Mouse (Mus musculus): ENCODE data around the gene Wnt10a. TPM values are rescaled to one million over a fixed set of nuclear protein-coding genes. Genes with fewer than 3 reads are reported as not detected.

The Wnt10a gene
- total and polyA plus RNA-seq, 2 experiments from 2014 or later, result not detected

DNA sequence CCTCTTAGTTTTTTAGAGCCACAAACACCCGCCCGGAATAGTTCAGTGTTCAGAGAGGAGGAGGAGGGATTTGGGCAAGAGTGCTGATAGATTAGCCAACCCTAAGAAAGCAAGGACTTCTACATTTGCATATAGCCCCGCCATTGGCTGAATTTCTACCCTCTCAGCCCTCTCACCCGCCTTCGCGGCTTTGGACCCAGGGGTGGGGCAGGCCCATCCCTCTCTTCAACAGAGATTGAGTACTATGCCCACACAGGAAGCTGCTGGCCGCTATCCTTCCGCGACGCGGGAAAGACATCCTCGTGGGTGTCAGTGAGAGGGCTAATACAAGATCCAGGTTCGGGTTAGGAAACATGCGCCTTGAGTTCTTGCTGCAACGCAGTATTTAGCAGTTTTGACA is 18.2 kb upstream of the Wnt10a start:
- no peak overlapping the region for H3K27ac ChIP-seq (ENCODE audit: low read depth)
- peak overlapping the region; percentile 53 for H3K4me3 ChIP-seq (ENCODE audit: low read depth, low read length)
- no peaks in the 10 kb centered on the region for H3K9me3 ChIP-seq (replicated peaks; ENCODE audit: control insufficient read depth, low read length)
- H3K4me1 ChIP-seq (ENCODE audit: control insufficient read depth, insufficient read depth), result peaks cover 17% of the 10 kb centered on the region
- H3K4me2 ChIP-seq (ENCODE audit: low read depth, low read length), result peak overlapping the region; percentile 96
- no peak overlapping the region for H3K9ac ChIP-seq (replicated peaks; ENCODE audit: low read depth, low read length)
- ATAC-seq (ENCODE audit: insufficient read depth, low read depth), result peak; percentile 89
- no peaks in the 10 kb centered on the region for H3K36me3 ChIP-seq (replicated peaks; ENCODE audit: control insufficient read depth, insufficient read depth, low read length)
- WGBS, result 2% methylated on average over 15 of the region's 15 CpGs
- H3K27me3 ChIP-seq (ENCODE audit: control insufficient read depth, insufficient read depth, low read length), result peaks cover 71% of the 10 kb centered on the region
- DNase-seq (ENCODE audit: low spot score), result peak; percentile 87
- TF ChIP-seq CTCF (IDR thresholded peaks at IDR 0.05; ENCODE audit: low read depth), result no peak
- TF ChIP-seq EP300 (IDR thresholded peaks at IDR 0.05; ENCODE audit: low read depth), result no peak

DNA sequence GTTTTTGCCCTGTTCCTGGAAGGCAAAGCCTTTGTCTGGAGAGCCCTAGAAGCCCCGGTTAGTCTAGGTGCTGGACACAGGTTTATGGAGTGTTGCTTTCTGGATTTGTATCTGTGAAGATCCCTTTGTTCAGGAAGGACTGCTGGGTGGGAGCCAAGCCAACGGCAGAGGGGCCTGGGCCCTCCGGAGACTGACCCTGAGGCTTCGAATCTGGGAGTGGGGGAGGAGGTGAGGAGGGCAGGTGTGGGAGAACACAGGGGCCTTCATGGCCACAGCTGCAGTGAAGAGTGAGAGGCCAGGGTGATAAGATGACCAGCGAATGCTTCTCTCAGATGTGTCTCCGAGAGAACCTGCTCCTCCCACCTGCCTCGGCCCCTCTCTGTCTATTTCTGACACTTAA is 17.3 kb upstream of the Wnt10a start:
- ATAC-seq (ENCODE audit: insufficient read depth, low read depth) (no peak), DNase-seq (ENCODE audit: low spot score) (no peak)
- Histone ChIP-seq H3K4me3 (ENCODE audit: low read depth, low read length) (no peak overlapping the region), H3K4me1 (ENCODE audit: control insufficient read depth, insufficient read depth) (peaks cover 17% of the 10 kb centered on the region), H3K27me3 (ENCODE audit: control insufficient read depth, insufficient read depth, low read length) (peaks cover 71% of the 10 kb centered on the region), H3K4me2 (ENCODE audit: low read depth, low read length) (no peak overlapping the region), H3K9me3 (replicated peaks; ENCODE audit: control insufficient read depth, low read length) (no peaks in the 10 kb centered on the region), H3K27ac (ENCODE audit: low read depth) (no peak overlapping the region), H3K36me3 (replicated peaks; ENCODE audit: control insufficient read depth, insufficient read depth, low read length) (no peaks in the 10 kb centered on the region), H3K9ac (replicated peaks; ENCODE audit: low read depth, low read length) (no peak overlapping the region)
- no peak for TF ChIP-seq EP300 (IDR thresholded peaks at IDR 0.05; ENCODE audit: low read depth)
- no peak for TF ChIP-seq CTCF (IDR thresholded peaks at IDR 0.05; ENCODE audit: low read depth)
- 24% methylated on average over 7 of the region's 7 CpGs for WGBS

DNA sequence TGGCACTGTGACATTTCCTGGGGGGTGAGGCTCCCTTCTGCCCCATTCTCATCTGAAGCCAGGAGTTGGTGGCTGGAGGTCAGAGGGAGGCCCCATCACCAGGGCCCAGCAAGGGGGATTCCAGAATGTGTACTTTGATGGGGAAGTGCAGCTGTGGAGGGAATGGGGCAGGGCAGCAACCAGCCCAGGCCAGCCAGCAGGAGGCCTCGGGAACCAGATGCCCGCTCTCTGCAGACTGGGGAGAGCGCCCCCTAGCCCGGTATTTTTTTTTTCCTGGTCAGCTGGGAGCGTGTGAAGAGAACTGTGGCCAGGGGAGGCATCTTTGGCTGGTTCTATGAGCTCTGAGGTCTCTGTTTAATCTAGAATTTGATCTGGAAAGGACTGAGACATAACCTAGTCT is 15.5 kb upstream of the Wnt10a start:
- Histone ChIP-seq H3K4me2 (ENCODE audit: low read depth, low read length) (no peak overlapping the region), H3K27ac (ENCODE audit: low read depth) (no peak overlapping the region), H3K4me3 (ENCODE audit: low read depth, low read length) (no peak overlapping the region), H3K27me3 (ENCODE audit: control insufficient read depth, insufficient read depth, low read length) (peaks cover 63% of the 10 kb centered on the region), H3K9ac (replicated peaks; ENCODE audit: low read depth, low read length) (no peak overlapping the region), H3K4me1 (ENCODE audit: control insufficient read depth, insufficient read depth) (peaks cover 17% of the 10 kb centered on the region), H3K36me3 (replicated peaks; ENCODE audit: control insufficient read depth, insufficient read depth, low read length) (no peaks in the 10 kb centered on the region), H3K9me3 (replicated peaks; ENCODE audit: control insufficient read depth, low read length) (no peaks in the 10 kb centered on the region)
- TF ChIP-seq CTCF (IDR thresholded peaks at IDR 0.05; ENCODE audit: low read depth) (peak; percentile 5; the same call in 1 of the 2 replicates), EP300 (IDR thresholded peaks at IDR 0.05; ENCODE audit: low read depth) (no peak)
- no peak for DNase-seq (ENCODE audit: low spot score)
- ATAC-seq (ENCODE audit: insufficient read depth, low read depth), result no peak
- WGBS, result 11% methylated on average over 5 of the region's 5 CpGs

DNA sequence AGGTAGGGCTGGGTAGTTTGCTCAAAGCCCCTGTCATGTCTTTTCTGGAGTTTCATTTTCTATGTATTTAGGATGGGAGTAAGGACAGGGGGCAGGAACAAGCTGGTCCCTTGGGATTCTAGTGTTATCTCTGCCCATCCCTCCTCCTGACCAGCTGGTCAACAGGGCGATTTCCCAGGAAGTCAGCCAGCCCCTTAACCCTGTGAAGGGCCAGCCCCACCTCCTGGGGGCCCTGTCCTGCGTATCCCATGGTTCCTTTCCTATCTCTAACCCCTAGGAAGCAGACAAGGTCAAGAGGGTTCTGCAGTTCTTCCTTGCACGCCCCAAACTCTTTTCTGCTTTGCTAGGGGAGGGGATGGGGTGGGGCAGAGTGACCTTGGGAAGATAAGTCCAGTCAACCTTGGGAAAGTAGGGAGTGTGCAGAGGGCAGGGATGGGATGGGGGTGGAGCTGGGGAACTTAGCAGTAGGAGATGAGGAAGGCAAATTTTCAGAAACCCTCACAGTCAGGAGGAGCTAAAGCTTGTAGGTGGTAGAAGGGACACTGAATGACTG is 12.3 kb upstream of the Wnt10a start:
- Histone ChIP-seq H3K4me3 (ENCODE audit: low read depth, low read length) (no peak overlapping the region), H3K9ac (replicated peaks; ENCODE audit: low read depth, low read length) (no peak overlapping the region), H3K36me3 (replicated peaks; ENCODE audit: control insufficient read depth, insufficient read depth, low read length) (no peaks in the 10 kb centered on the region), H3K4me1 (ENCODE audit: control insufficient read depth, insufficient read depth) (no peaks in the 10 kb centered on the region; the same call in 1 of the 2 replicates), H3K9me3 (replicated peaks; ENCODE audit: control insufficient read depth, low read length) (no peaks in the 10 kb centered on the region), H3K27me3 (ENCODE audit: control insufficient read depth, insufficient read depth, low read length) (peaks cover 65% of the 10 kb centered on the region), H3K27ac (ENCODE audit: low read depth) (no peak overlapping the region), H3K4me2 (ENCODE audit: low read depth, low read length) (no peak overlapping the region)
- DNase-seq (ENCODE audit: low spot score) (no peak), ATAC-seq (ENCODE audit: insufficient read depth, low read depth) (no peak)
- WGBS, result 30% methylated on average over 3 of the region's 3 CpGs
- no peak for TF ChIP-seq CTCF (IDR thresholded peaks at IDR 0.05; ENCODE audit: low read depth)
- TF ChIP-seq EP300 (IDR thresholded peaks at IDR 0.05; ENCODE audit: low read depth), result no peak

DNA sequence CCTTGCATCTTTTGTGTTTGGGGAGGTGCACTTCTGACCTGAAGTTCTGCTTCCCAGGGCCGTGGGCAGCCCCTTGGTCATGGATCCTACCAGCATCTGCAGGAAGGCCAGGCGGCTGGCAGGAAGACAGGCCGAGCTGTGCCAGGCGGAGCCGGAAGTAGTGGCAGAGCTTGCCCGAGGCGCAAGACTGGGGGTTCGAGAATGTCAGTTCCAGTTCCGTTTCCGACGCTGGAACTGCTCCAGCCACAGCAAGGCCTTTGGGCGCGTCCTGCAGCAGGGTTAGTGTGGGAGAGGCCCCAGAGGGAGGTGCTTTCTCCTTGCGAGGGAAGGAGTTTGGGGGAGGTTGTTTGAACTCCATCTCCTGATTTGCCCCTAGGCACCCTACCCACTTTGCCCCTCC is 9.3 kb upstream of the Wnt10a start:
- H3K27ac ChIP-seq (ENCODE audit: low read depth), result no peak overlapping the region
- TF ChIP-seq CTCF (IDR thresholded peaks at IDR 0.05; ENCODE audit: low read depth), result no peak
- H3K9ac ChIP-seq (replicated peaks; ENCODE audit: low read depth, low read length), result no peak overlapping the region
- H3K9me3 ChIP-seq (replicated peaks; ENCODE audit: control insufficient read depth, low read length), result no peaks in the 10 kb centered on the region
- no peak overlapping the region for H3K4me3 ChIP-seq (ENCODE audit: low read depth, low read length)
- no peak overlapping the region for H3K4me2 ChIP-seq (ENCODE audit: low read depth, low read length)
- ATAC-seq (ENCODE audit: insufficient read depth, low read depth) (no peak; the same call in 1 of the 2 replicates), DNase-seq (ENCODE audit: low spot score) (no peak)
- WGBS, result 29% methylated on average over 14 of the region's 14 CpGs
- H3K4me1 ChIP-seq (ENCODE audit: control insufficient read depth, insufficient read depth), result no peaks in the 10 kb centered on the region; the same call in 1 of the 2 replicates
- peaks cover 72% of the 10 kb centered on the region for H3K27me3 ChIP-seq (ENCODE audit: control insufficient read depth, insufficient read depth, low read length)
- no peaks in the 10 kb centered on the region for H3K36me3 ChIP-seq (replicated peaks; ENCODE audit: control insufficient read depth, insufficient read depth, low read length)

DNA sequence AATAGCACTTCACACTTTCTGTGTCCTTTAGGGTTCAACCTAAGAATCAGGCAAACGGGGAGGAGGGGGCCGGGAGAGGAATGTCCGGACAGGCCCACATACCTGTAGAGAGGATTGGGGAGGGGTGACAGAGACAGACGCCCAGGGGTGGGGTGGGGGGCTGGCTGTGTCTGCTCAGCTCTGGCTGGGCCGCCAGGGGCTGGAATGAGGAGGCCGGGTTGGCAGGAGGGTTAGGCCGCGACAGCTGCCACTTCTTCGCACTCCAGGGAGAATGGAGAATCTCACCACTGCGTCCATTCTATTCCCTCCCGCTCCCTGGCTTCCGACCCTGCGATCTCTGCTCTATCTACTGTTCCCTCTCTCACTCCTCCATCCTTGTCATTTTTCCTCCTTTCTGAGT is 7.8 kb upstream of the Wnt10a start:
- Histone ChIP-seq H3K27me3 (ENCODE audit: control insufficient read depth, insufficient read depth, low read length) (peaks cover 87% of the 10 kb centered on the region), H3K4me2 (ENCODE audit: low read depth, low read length) (peak overlapping the region; percentile 65), H3K36me3 (replicated peaks; ENCODE audit: control insufficient read depth, insufficient read depth, low read length) (no peaks in the 10 kb centered on the region), H3K27ac (ENCODE audit: low read depth) (no peak overlapping the region), H3K4me3 (ENCODE audit: low read depth, low read length) (peak overlapping the region; percentile 48), H3K9me3 (replicated peaks; ENCODE audit: control insufficient read depth, low read length) (no peaks in the 10 kb centered on the region), H3K9ac (replicated peaks; ENCODE audit: low read depth, low read length) (no peak overlapping the region), H3K4me1 (ENCODE audit: control insufficient read depth, insufficient read depth) (no peaks in the 10 kb centered on the region; the same call in 1 of the 2 replicates)
- ATAC-seq (ENCODE audit: insufficient read depth, low read depth) (no peak), DNase-seq (ENCODE audit: low spot score) (no peak)
- TF ChIP-seq CTCF (IDR thresholded peaks at IDR 0.05; ENCODE audit: low read depth) (no peak), EP300 (IDR thresholded peaks at IDR 0.05; ENCODE audit: low read depth) (no peak)
- WGBS, result 8% methylated on average over 13 of the region's 13 CpGs
